Mouse (Mus musculus): ENCODE data around the gene Mcoln2.
A peak's percentile ranks its signal among the peaks of the same experiment; 100 is the strongest.

The Mcoln2 gene

GRCm38 (mm10) chr3:146149156-146150057, at the start of gene Mcoln2:
TSS of gene Mcoln2 (plus strand) at chr3:146149833.
- no peak for DNase-seq (ENCODE audit: low spot score)

- no peak for DNase-seq (ENCODE audit: low spot score)
Observed at GRCm38 (mm10) chr3:146099925-146100324, 49.7 kb upstream of the Mcoln2 start.

DNA sequence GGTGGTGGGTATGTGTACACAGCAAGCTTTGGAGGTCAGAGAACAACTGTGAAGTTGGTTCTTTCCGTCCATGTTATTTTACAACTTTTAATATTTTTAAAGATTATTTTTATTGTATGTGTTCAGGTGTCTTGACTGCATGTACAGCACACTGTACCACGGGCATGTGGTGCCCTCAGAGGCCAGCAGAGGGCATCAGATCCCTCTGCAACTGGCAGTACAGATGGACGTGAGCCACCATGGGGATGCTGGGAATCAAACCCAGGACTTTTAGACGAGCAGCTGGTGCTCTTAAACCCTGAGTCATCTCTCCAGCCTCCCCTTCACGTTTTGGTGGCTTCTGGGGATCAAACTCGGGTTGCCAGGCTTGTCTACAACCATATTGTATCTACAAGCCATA, 47.6 kb upstream of the Mcoln2 start:
- no peak for DNase-seq (ENCODE audit: low spot score)

GRCm38 (mm10) chr3:146107116-146107849, 42.4 kb upstream of the Mcoln2 start:
- no peak for DNase-seq (ENCODE audit: low spot score)

DNA sequence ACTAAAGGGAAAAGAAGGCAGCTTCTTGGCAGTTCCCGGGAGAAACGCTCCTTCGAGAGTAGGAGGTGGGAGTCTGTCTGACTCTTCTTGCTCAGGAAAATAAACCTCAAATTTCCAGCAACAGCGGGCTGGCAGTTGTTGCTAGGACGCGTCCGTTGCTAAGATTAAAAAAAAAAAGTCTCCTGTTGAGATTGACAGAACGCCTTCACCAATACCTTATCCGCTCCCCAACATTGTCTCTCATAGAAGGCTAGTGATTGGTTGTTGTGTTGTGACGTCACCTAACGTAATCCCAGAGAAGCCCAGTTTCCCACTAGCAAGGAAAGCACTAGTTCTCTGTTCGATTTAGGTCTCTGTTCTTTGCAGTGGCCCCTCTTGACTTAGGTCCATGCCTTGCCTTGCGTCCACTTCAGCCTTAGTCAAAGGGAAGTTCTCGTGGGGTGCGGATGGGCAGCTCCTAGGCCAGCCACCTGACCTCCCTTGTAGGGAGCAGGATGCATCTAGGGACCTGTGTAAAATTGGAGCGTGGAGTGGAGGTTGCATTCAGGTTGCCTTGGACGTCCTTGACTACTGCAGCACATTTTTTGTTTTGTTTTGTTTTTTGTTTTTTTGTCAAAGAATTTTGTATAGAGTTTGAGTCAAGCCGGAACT, 41.6 kb upstream of the Mcoln2 start, which contains the start of gene Wdr63:
Gene Wdr63, minus strand, starts transcription at position 210 of the 651 bp plus-strand sequence.
- DNase-seq (ENCODE audit: low spot score) = peak; percentile 80

- DNase-seq (ENCODE audit: low spot score) = no peak
Observed at GRCm38 (mm10) chr3:146108945-146109344, 40.7 kb upstream of the Mcoln2 start.

DNA sequence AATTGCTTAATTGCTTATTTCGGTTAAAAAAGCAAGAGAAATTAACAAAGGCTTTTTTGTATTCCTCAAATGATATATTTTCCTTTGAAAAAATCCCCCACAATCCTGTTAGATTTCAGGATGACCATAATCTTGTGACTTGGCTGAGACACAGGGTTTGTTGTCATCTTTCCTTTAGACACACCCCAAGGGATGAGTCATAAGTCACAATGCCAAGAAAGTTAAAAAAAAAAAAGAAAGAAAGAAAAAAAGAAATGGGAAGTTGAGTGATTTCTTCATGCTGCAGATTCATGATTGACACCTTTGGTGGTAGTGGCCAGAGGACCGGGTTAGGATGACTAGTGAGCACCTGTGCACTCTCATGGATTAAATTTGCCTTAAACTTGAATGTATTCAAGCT, 39.3 kb upstream of the Mcoln2 start:
- DNase-seq (ENCODE audit: low spot score) = no peak

- DNase-seq (ENCODE audit: low spot score) = no peak
Observed at GRCm38 (mm10) chr3:146110916-146111315, 38.7 kb upstream of the Mcoln2 start.

DNA sequence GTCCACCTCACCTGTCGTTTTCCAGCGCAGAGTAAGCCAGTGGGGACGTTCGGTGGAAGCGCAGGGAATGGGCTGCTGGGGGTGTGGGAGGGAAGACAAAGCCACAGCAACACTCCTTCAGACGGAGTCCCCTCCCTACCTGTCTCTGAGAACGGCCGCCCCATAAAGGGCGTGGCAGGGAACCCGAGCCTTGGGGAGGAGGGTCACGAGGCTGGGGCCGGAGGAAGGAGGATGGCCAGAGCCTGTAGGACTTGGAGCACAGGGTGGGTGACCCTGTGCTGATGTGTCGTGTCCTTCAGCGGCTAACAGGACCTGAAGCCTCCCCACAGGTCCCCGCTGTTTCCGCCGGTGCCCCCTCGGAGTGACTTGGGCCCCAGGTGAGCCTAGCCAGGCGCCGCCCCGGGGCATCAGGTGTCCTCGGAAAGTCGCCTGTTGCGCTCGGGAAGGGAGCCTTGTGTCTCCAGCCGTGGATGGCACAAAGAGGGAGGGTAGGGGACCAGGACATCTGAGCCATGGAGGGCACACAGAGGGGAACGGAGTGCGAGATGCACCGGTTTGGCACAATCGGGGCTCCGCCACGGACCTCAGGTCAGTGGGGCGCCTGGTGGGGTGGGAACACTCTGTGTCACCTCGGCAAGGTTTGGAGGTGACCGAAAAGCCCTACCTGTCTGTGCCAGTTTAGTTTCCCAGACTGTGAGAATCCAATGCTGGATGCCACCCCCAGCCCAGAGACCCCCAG, 32.2 kb upstream of the Mcoln2 start, which contains the start of gene Mcoln3:
Gene Mcoln3, plus strand, starts transcription at position 193 of the 739 bp plus-strand sequence.
- DNase-seq (ENCODE audit: low spot score) = no peak

DNA sequence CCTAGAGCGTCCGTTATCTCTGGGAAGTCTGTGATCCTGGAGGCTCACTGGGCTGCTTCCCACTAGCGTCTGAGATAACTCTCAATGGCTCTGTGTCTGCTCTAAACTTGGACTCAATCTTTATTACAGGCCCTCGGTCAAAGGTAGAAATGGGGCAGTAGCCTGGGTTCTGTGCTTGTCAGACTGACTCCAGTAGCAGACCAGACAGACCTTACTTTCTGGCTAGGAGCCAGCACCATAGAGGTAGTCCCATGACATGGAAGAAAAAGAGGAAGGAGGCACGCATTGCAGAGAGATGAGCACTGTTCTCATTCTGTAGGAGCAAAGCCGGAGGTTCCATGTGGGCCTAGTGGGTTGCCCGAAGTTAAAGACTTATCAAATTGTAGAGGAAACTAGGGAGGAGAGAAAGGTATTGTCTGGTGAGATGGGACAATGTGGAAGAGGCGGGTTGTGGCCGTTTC, 31.6 kb upstream of the Mcoln2 start:
- DNase-seq (ENCODE audit: low spot score) = no peak

DNA sequence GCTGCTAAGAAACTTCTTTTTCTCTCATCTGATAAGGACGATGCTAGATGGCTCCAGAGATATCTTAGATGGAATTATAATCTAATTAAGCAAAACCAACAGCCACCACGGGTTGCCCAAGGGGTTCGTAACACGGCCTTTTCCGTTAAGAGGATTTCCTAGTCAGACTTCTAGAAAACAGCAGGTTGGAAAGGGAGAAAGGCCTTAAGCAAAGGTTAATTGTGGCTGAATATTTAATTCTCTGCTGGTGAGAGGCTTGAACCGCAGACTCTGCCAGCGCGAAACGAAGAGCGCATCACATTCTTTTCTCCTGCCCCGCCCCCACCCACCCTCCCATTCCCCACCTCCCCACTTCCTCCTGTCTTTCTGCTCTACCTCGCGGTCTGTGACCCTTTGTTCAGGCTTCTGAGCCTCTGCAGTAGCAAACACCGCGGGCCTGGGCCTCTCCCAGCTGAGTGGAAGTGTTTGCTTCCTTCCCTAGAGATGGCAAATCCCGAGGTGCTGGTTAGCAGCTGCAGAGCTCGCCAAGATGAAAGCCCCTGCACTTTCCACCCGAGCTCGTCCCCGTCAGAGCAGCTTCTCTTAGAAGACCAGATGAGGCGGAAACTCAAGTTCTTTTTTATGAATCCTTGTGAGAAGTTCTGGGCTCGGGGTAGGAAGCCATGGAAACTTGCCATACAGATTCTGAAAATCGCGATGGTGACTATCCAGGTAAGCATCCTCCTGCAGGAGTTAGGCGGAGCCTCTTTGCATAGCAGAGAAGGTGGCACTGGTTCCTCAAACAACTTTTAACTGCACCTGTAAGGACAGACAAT, 28.1 kb upstream of the Mcoln2 start:
- DNase-seq (ENCODE audit: low spot score) = no peak

DNA sequence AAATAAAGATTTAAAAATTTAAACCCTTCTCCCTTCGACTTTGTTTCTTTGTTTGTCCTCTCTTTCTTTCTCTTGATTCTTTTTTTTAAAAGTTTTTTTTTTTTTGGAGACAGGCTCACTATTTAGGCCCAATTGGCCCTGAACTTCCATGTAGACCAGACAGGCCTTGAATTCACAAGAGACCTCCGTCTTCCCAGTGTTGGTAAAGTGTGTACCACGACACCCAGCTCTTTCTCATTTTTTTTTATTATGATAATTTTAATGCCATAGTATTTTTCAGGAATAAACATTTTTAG, 27.6 kb upstream of the Mcoln2 start:
- no peak for DNase-seq (ENCODE audit: low spot score)

GRCm38 (mm10) chr3:146122807-146123463, 26.7 kb upstream of the Mcoln2 start:
- no peak for DNase-seq (ENCODE audit: low spot score)

GRCm38 (mm10) chr3:146123464-146123825, 26.2 kb upstream of the Mcoln2 start:
- no peak for DNase-seq (ENCODE audit: low spot score)

DNA sequence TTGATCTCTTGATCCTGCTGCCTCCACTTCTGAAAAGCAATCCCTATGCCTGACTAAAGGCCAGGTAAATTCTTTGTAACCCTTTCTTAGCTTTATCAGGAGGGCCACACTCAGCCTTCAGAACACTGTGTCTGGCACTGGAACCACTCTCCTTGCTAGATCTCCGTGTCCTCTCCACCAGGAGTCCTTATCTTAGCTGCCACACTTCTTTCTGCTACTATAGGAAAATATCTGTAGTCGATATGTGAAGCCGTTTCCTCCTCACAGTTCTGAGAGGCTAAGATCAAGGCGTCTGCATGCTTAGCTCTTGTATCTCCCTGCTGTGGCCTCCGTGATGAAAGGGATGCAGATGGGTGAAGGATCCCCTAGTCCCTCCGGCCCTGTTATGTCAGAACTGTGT, 22.4 kb upstream of the Mcoln2 start:
- no peak for DNase-seq (ENCODE audit: low spot score)

DNA sequence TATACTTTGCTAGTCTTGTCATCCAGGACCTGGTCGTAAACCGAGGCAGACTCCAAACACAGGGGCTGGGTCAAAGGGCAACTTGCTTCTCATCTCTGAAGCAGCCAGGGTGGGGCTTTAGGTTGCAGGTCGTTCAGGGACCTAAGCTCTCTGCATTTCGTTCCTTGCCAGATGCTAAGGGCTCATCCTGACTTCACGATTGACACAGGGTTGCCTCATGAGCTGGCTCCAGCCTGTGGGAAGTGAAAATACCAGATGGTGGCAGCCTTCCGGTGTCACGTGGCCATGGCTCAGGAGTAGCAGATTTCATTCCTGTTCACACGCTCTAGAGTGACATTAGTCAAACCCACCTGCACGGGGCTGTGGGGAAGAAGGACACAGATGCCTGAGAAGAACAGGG, 14.8 kb upstream of the Mcoln2 start:
- no peak for DNase-seq (ENCODE audit: low spot score)

DNA sequence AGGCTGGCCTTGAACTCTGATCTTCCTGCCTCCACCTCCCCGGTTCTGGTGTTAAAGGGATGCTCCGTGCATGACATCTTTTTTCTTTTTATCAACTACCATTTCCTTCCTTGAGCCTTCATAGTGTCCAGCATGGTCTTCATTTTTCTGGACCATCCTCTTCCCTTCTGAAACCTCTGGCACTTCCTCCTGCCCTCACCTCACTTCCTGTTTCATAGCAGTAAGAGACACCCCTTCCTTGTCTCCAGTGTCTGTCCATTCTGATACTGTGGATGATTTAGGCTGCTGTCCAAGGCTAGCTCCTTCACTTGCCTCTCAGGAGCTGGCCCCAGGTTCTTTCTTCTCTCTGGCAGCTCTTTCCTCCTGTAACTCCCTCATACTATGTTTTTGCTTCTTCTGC, 14.2 kb upstream of the Mcoln2 start:
- DNase-seq (ENCODE audit: low spot score) = no peak

- no peak for DNase-seq (ENCODE audit: low spot score)
Observed at GRCm38 (mm10) chr3:146136422-146136821, 13.2 kb upstream of the Mcoln2 start.

- DNase-seq (ENCODE audit: low spot score) = no peak
Observed at GRCm38 (mm10) chr3:146140276-146140675, 9.4 kb upstream of the Mcoln2 start.

GRCm38 (mm10) chr3:146142523-146142922, 7.1 kb upstream of the Mcoln2 start:
- DNase-seq (ENCODE audit: low spot score) = no peak

- DNase-seq (ENCODE audit: low spot score) = no peak
Observed at GRCm38 (mm10) chr3:146145501-146145900, 4.1 kb upstream of the Mcoln2 start.
